Mouse (Mus musculus): Measurements from ENCODE around the gene Gm5148. TPM values are rescaled to one million over a fixed set of nuclear protein-coding genes. Genes with fewer than 3 reads are reported as not detected.

Gm5148 gene
- polyA plus RNA-seq, 1 experiment from 2014 or later: 1.4 TPM

DNA sequence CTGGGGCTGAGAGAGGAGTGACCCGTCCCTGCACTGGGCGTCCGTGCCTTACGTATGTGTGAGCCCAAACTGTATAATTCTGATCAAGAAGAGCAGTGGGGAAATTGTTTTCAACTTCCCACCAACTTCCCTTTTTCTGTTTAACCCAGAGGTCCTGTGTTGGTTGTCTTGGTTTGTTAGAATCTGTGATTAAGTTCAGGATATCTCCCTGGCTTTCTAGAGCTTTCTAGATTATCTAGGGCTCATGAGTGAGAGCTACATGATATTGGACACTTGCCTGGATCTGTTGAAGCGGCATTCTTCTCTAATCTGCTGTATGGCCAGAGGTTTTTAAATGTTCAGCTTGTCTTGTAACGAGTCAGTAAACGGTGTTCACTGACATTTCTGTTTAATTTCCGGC lies 30.7 kb downstream of the Gm5148 start:
- H3K36me3 ChIP-seq (ENCODE audit: control insufficient read depth, insufficient read depth, low read length): no peaks in the 10 kb centered on the region
- peaks cover 9% of the 10 kb centered on the region for H3K4me1 ChIP-seq (ENCODE audit: control insufficient read depth, insufficient read depth, low read length)
- no peak overlapping the region for H3K27ac ChIP-seq (ENCODE audit: low read depth, low read length)
- WGBS (ENCODE audit: insufficient replicate concordance): 53% methylated on average over 8 of the region's 8 CpGs
- no peak for ATAC-seq (replicated peaks; ENCODE audit: insufficient number of reproducible peaks, low FRiP score, low TSS enrichment)
- no peak overlapping the region for H3K4me2 ChIP-seq
- no peaks in the 10 kb centered on the region for H3K27me3 ChIP-seq (ENCODE audit: control insufficient read depth, insufficient read depth, low read length)
- no peaks in the 10 kb centered on the region for H3K9me3 ChIP-seq (replicated peaks; ENCODE audit: control insufficient read depth, low read length)
- H3K9ac ChIP-seq (ENCODE audit: low read depth, low read length): no peak overlapping the region
- no peak overlapping the region for H3K4me3 ChIP-seq (ENCODE audit: low read depth, low read length)

DNA sequence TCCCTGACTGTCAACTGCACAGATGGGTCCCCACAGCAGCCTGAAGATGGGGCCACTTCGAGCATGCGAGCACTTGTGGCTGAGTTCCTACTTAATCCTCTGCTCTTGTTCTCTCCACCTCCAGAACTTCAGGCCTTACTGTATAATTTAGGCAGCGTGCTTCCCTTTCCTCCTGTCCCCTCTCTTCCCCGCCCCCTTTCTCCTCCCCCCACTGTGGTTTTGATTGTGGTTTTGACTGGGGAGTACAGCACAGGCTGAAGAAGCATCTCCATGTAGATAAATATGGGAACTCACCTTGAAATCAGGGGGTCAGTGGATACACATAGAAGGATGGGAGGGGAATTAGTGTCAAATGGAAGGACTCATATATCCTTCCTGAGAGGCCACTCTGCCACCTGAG lies 31.3 kb downstream of the Gm5148 start:
- no peaks in the 10 kb centered on the region for H3K9me3 ChIP-seq (replicated peaks; ENCODE audit: control insufficient read depth, low read length)
- no peak overlapping the region for H3K4me2 ChIP-seq
- H3K36me3 ChIP-seq (ENCODE audit: control insufficient read depth, insufficient read depth, low read length): no peaks in the 10 kb centered on the region
- no peak overlapping the region for H3K27ac ChIP-seq (ENCODE audit: low read depth, low read length)
- H3K9ac ChIP-seq (ENCODE audit: low read depth, low read length): no peak overlapping the region
- no peak overlapping the region for H3K4me3 ChIP-seq (ENCODE audit: low read depth, low read length)
- no peaks in the 10 kb centered on the region for H3K27me3 ChIP-seq (ENCODE audit: control insufficient read depth, insufficient read depth, low read length)
- ATAC-seq (replicated peaks; ENCODE audit: insufficient number of reproducible peaks, low FRiP score, low TSS enrichment): no peak
- H3K4me1 ChIP-seq (ENCODE audit: control insufficient read depth, insufficient read depth, low read length): peaks cover 11% of the 10 kb centered on the region
- WGBS (ENCODE audit: insufficient replicate concordance): 70% methylated on average over 4 of the region's 4 CpGs

DNA sequence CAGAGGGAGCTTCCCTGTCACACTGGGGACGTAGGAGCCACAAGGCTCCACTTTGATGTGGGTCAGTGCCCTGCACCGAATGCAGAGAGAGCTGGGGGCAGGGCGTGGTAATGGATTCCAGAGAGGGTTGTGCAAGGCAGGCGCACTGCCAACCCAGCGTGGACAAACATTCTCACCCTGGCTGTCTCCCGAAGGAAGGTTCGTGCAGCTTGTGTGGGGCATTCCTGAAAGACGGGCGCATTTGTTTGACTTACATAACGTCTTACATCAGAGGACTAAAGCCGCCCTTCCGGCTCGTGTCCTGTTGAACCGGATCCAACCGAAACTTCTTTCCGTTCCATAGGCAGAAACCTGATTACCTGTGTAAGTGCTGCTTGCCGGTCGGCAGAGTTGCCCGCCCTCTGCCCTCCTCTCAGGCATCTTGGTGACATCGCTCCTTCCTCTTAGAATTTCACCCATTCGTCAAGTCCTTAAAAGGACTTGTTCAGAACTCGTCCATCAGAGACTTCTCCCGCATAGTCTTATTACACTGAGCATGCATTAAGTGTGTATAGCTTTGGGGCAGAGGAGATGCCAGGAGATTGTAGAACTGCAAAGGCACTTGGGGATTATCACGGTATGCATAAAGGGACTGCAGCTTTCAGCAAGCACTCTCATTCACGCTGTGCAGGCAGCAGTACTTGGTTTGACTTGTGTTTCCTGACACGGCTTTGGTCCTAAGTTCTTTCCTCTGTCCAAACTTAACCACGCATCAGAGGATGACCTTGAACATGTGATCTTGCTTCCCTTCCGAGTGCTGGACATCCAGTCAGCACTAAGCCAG lies 36.9 kb downstream of the Gm5148 start:
- WGBS (ENCODE audit: insufficient replicate concordance): 16% methylated on average over 28 of the region's 28 CpGs
- H3K9me3 ChIP-seq (replicated peaks; ENCODE audit: control insufficient read depth, low read length): no peaks in the 10 kb centered on the region
- peaks cover 9% of the 10 kb centered on the region; the same call in 1 of the 2 replicates for H3K4me1 ChIP-seq (ENCODE audit: control insufficient read depth, insufficient read depth, low read length)
- no peak for ATAC-seq (replicated peaks; ENCODE audit: insufficient number of reproducible peaks, low FRiP score, low TSS enrichment)
- no peak overlapping the region for H3K27ac ChIP-seq (ENCODE audit: low read depth, low read length)
- peaks cover 3% of the 10 kb centered on the region; the same call in 1 of the 2 replicates for H3K27me3 ChIP-seq (ENCODE audit: control insufficient read depth, insufficient read depth, low read length)
- no peak overlapping the region; the same call in none of the 2 replicates for H3K9ac ChIP-seq (ENCODE audit: low read depth, low read length)
- H3K4me3 ChIP-seq (ENCODE audit: low read depth, low read length): peak overlapping the region; percentile 29
- H3K36me3 ChIP-seq (ENCODE audit: control insufficient read depth, insufficient read depth, low read length): no peaks in the 10 kb centered on the region
- peak overlapping the region; percentile 64 for H3K4me2 ChIP-seq

DNA sequence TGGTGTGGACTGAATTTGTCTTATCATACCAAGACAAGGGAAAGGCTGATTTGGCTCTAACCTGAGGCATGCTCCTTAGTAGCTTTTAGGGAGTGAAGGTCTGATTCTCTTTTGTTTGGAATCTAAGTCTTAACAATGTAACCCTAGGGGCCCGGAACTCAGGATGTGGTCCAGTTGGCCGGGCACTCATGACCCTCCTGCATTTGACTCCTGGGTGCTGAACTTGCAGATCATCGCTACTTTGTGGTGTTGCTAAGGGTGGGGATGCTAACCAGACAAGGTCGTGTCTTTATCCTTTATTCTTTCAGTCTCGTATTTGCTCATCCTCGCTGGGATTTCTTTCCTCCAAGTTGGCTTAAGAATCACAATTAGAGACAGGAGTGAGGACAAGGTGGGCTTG lies 37.5 kb downstream of the Gm5148 start:
- H3K4me3 ChIP-seq (ENCODE audit: low read depth, low read length): peak overlapping the region; percentile 29
- H3K27ac ChIP-seq (ENCODE audit: low read depth, low read length): no peak overlapping the region
- no peak overlapping the region for H3K9ac ChIP-seq (ENCODE audit: low read depth, low read length)

GRCm38 (mm10) chr3:37686219-37686618 lies 38.1 kb downstream of the Gm5148 start:
- ATAC-seq (replicated peaks; ENCODE audit: insufficient number of reproducible peaks, low FRiP score, low TSS enrichment): no peak
- H3K27me3 ChIP-seq (ENCODE audit: control insufficient read depth, insufficient read depth, low read length): peaks cover 3% of the 10 kb centered on the region; the same call in 1 of the 2 replicates
- H3K36me3 ChIP-seq (ENCODE audit: control insufficient read depth, insufficient read depth, low read length): no peaks in the 10 kb centered on the region
- H3K27ac ChIP-seq (ENCODE audit: low read depth, low read length): no peak overlapping the region
- H3K4me2 ChIP-seq: no peak overlapping the region
- H3K4me3 ChIP-seq (ENCODE audit: low read depth, low read length): no peak overlapping the region
- H3K4me1 ChIP-seq (ENCODE audit: control insufficient read depth, insufficient read depth, low read length): peaks cover 9% of the 10 kb centered on the region; the same call in 1 of the 2 replicates
- no peak overlapping the region for H3K9ac ChIP-seq (ENCODE audit: low read depth, low read length)
- no peaks in the 10 kb centered on the region for H3K9me3 ChIP-seq (replicated peaks; ENCODE audit: control insufficient read depth, low read length)
- WGBS (ENCODE audit: insufficient replicate concordance): 31% methylated on average over 7 of the region's 7 CpGs

More for the DNA sequence above, 37.5 kb downstream of the Gm5148 start:
- Histone ChIP-seq H3K4me2 (peak overlapping the region; percentile 64), H3K36me3 (ENCODE audit: control insufficient read depth, insufficient read depth, low read length) (no peaks in the 10 kb centered on the region), H3K27me3 (ENCODE audit: control insufficient read depth, insufficient read depth, low read length) (peaks cover 3% of the 10 kb centered on the region; the same call in 1 of the 2 replicates), H3K4me1 (ENCODE audit: control insufficient read depth, insufficient read depth, low read length) (peaks cover 9% of the 10 kb centered on the region; the same call in 1 of the 2 replicates), H3K9me3 (replicated peaks; ENCODE audit: control insufficient read depth, low read length) (no peaks in the 10 kb centered on the region)
- WGBS (ENCODE audit: insufficient replicate concordance): 23% methylated on average over 6 of the region's 6 CpGs
- ATAC-seq (replicated peaks; ENCODE audit: insufficient number of reproducible peaks, low FRiP score, low TSS enrichment): no peak

DNA sequence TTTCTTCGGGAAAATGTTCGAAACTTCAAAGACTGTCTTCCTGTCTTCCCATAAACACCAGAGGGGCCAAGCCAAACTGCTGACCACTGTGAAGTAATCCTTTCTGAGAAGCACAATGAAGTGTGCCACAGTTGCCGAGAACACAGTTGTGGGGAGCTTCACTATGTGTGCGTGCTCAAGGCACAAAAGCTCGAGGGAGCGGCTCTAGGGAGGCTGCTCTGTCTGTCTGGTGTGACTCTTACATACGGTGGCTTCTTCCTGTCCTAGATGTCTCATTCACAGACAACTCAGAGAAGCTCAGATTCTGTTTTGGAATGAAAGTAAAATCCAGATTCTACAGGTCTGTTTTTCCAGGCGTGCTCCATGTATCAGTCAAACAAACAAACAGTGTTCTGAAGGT lies 48.0 kb downstream of the Gm5148 start:
- peaks cover 15% of the 10 kb centered on the region for H3K27me3 ChIP-seq (ENCODE audit: control insufficient read depth, insufficient read depth, low read length)
- ATAC-seq (replicated peaks; ENCODE audit: insufficient number of reproducible peaks, low FRiP score, low TSS enrichment): no peak
- no peak overlapping the region for H3K27ac ChIP-seq (ENCODE audit: low read depth, low read length)
- H3K4me1 ChIP-seq (ENCODE audit: control insufficient read depth, insufficient read depth, low read length): peaks cover 13% of the 10 kb centered on the region
- no peaks in the 10 kb centered on the region for H3K36me3 ChIP-seq (ENCODE audit: control insufficient read depth, insufficient read depth, low read length)
- H3K4me3 ChIP-seq (ENCODE audit: low read depth, low read length): no peak overlapping the region
- H3K4me2 ChIP-seq: no peak overlapping the region
- no peak overlapping the region for H3K9ac ChIP-seq (ENCODE audit: low read depth, low read length)
- WGBS (ENCODE audit: insufficient replicate concordance): 67% methylated on average over 8 of the region's 8 CpGs
- H3K9me3 ChIP-seq (replicated peaks; ENCODE audit: control insufficient read depth, low read length): no peaks in the 10 kb centered on the region

GRCm38 (mm10) chr3:37675056-37675525 lies 49.2 kb downstream of the Gm5148 start:
- 53% methylated on average over 11 of the region's 11 CpGs for WGBS (ENCODE audit: insufficient replicate concordance)
- Histone ChIP-seq H3K4me3 (ENCODE audit: low read depth, low read length) (no peak overlapping the region), H3K27ac (ENCODE audit: low read depth, low read length) (no peak overlapping the region), H3K9me3 (replicated peaks; ENCODE audit: control insufficient read depth, low read length) (0 out of 2 replicates have a peak, but pooled peaks cover 1% of the 10 kb centered on the region), H3K4me1 (ENCODE audit: control insufficient read depth, insufficient read depth, low read length) (peaks cover 13% of the 10 kb centered on the region), H3K36me3 (ENCODE audit: control insufficient read depth, insufficient read depth, low read length) (no peaks in the 10 kb centered on the region), H3K4me2 (no peak overlapping the region), H3K9ac (ENCODE audit: low read depth, low read length) (no peak overlapping the region), H3K27me3 (ENCODE audit: control insufficient read depth, insufficient read depth, low read length) (peaks cover 17% of the 10 kb centered on the region)
- ATAC-seq (replicated peaks; ENCODE audit: insufficient number of reproducible peaks, low FRiP score, low TSS enrichment): no peak

- WGBS (ENCODE audit: insufficient replicate concordance): 57% methylated on average over 13 of the region's 13 CpGs
- Histone ChIP-seq H3K9me3 (replicated peaks; ENCODE audit: control insufficient read depth, low read length) (peaks cover 15% of the 10 kb centered on the region), H3K4me3 (ENCODE audit: low read depth, low read length) (no peak overlapping the region), H3K27me3 (ENCODE audit: control insufficient read depth, insufficient read depth, low read length) (peaks cover 17% of the 10 kb centered on the region), H3K9ac (ENCODE audit: low read depth, low read length) (no peak overlapping the region), H3K4me1 (ENCODE audit: control insufficient read depth, insufficient read depth, low read length) (peaks cover 13% of the 10 kb centered on the region), H3K36me3 (ENCODE audit: control insufficient read depth, insufficient read depth, low read length) (no peaks in the 10 kb centered on the region), H3K4me2 (no peak overlapping the region), H3K27ac (ENCODE audit: low read depth, low read length) (no peak overlapping the region)
- no peak for ATAC-seq (replicated peaks; ENCODE audit: insufficient number of reproducible peaks, low FRiP score, low TSS enrichment)
Observed at GRCm38 (mm10) chr3:37673513-37674261, 50.6 kb downstream of the Gm5148 start.
